Mouse (Mus musculus) 3134 (cell line): ENCODE data around the gene Spef1.
A peak's percentile ranks its signal among the peaks of the same experiment; 100 is the strongest.

ENCODE experiments used
- DNase-seq: peaks from one replicate; pipeline ENCODE4 v3.0.0-alpha.2; 2011; ENCODE audit warnings: low spot score; ENCODE audit not compliant: insufficient read length; ENCODE audit errors: extremely low read depth

The Spef1 gene

GRCm38 (mm10) chr2:131145121-131145520, 42.0 kb downstream of the Spef1 start:
- no peak for DNase-seq

GRCm38 (mm10) chr2:131143007-131143780, 43.9 kb downstream of the Spef1 start:
- no peak for DNase-seq

GRCm38 (mm10) chr2:131142592-131142991, 44.5 kb downstream of the Spef1 start:
- peak; percentile 61 for DNase-seq

GRCm38 (mm10) chr2:131141336-131141986, 45.6 kb downstream of the Spef1 start:
- no peak for DNase-seq

- no peak for DNase-seq
These were observed 46.6 kb downstream of the Spef1 start for GRCm38 (mm10) chr2:131140533-131140905.

GRCm38 (mm10) chr2:131139886-131140532, 47.1 kb downstream of the Spef1 start:
- DNase-seq: no peak

- DNase-seq: no peak
These were observed 47.8 kb downstream of the Spef1 start for GRCm38 (mm10) chr2:131139287-131139686.

- DNase-seq: no peak
These were observed 48.3 kb downstream of the Spef1 start for GRCm38 (mm10) chr2:131138760-131139159.

- no peak for DNase-seq
These were observed 48.8 kb downstream of the Spef1 start for GRCm38 (mm10) chr2:131138296-131138695.

- no peak for DNase-seq
These were observed 51.5 kb downstream of the Spef1 start for GRCm38 (mm10) chr2:131135521-131136139.

- no peak for DNase-seq
These were observed 52.2 kb downstream of the Spef1 start for GRCm38 (mm10) chr2:131134826-131135400.

GRCm38 (mm10) chr2:131134381-131134780, 52.7 kb downstream of the Spef1 start:
- no peak for DNase-seq

GRCm38 (mm10) chr2:131132930-131133547, 54.0 kb downstream of the Spef1 start, which contains the start of gene Gm11037:
Gene Gm11037 (plus strand): TSS chr2:131133497.
- no peak for DNase-seq

GRCm38 (mm10) chr2:131132111-131132888, 54.8 kb downstream of the Spef1 start:
- no peak for DNase-seq

GRCm38 (mm10) chr2:131130849-131131248, 56.2 kb downstream of the Spef1 start:
- no peak for DNase-seq

GRCm38 (mm10) chr2:131129836-131130235, 57.2 kb downstream of the Spef1 start:
- DNase-seq: no peak

- no peak for DNase-seq
These were observed 58.4 kb downstream of the Spef1 start for GRCm38 (mm10) chr2:131128636-131129157.

- DNase-seq: no peak
These were observed 58.9 kb downstream of the Spef1 start for GRCm38 (mm10) chr2:131128211-131128610.

GRCm38 (mm10) chr2:131127161-131127730, 59.8 kb downstream of the Spef1 start, which contains the start of gene Hspa12b:
Gene Hspa12b (plus strand): TSS chr2:131127280.
- no peak for DNase-seq
